Mouse (Mus musculus) MEL (cell line): ENCODE results near the gene Ankrd35. TPM values are rescaled to one million over a fixed set of nuclear protein-coding genes. Genes with fewer than 3 reads are reported as not detected.
A peak's percentile ranks its signal among the peaks of the same experiment; 100 is the strongest.

Experiments used
- DNase-seq: peaks from one replicate; pipeline ENCODE4 v3.0.0; 2011; ENCODE audit warnings: low read depth, low spot score
- H3K27ac ChIP-seq: 2 replicates; pipeline ENCODE4 v1.5.1; 2012; ENCODE audit warnings: low read depth, mild to moderate bottlenecking, control low read depth, low read length, moderate library complexity; ENCODE audit not compliant: control insufficient read depth
- H3K27me3 ChIP-seq, 2 experiments: fragments of 150-350 bp in 1 of 2; sonication (generic) in 1 of 2; 2 replicates each; pipeline ENCODE4 v1.6.1; 2012; ENCODE audit warnings: low read length in 2 of 2, mild to moderate bottlenecking in 2 of 2, improper control_type of control experiment in 1 of 2, moderate library complexity in 1 of 2; ENCODE audit not compliant: insufficient read depth in 2 of 2, control insufficient read depth in 1 of 2
- H3K36me3 ChIP-seq, 2 experiments: 2 replicates each; pipeline ENCODE4 v1.6.1; 2012 to 2014; ENCODE audit warnings: low read length in 2 of 2, improper control_type of control experiment in 1 of 2, inconsistent platforms in 1 of 2, mild to moderate bottlenecking in 1 of 2; ENCODE audit not compliant: insufficient read depth in 2 of 2, control insufficient read depth in 1 of 2
- H3K4me1 ChIP-seq, 2 experiments: fragments of 150-350 bp in 1 of 2; sonication (generic) in 1 of 2; 2 replicates each; pipeline ENCODE4 v1.6.1; 2012; ENCODE audit warnings: low read length in 2 of 2, improper control_type of control experiment in 1 of 2, mild to moderate bottlenecking in 1 of 2; ENCODE audit not compliant: insufficient read depth in 2 of 2, control insufficient read depth in 1 of 2
- H3K4me3 ChIP-seq, 2 experiments: fragments of 150-350 bp in 1 of 2; sonication (generic) in 1 of 2; 2 replicates each; pipeline ENCODE4 v1.5.1; 2012; ENCODE audit warnings: low read depth in 2 of 2, low read length in 2 of 2, mild to moderate bottlenecking in 2 of 2, moderate library complexity in 2 of 2, control low read depth in 1 of 2, improper control_type of control experiment in 1 of 2; ENCODE audit not compliant: control insufficient read depth in 1 of 2, insufficient read depth in 1 of 2
- H3K79me2 ChIP-seq: 2 replicates; pipeline ENCODE4 v1.6.1; 2012; ENCODE audit warnings: mild to moderate bottlenecking, low read length, moderate library complexity; ENCODE audit not compliant: control insufficient read depth, poor library complexity, insufficient read depth
- H3K9ac ChIP-seq: 2 replicates; pipeline ENCODE4 v1.6.1; 2012; ENCODE audit warnings: low read depth, mild to moderate bottlenecking, control low read depth, low read length, moderate library complexity; ENCODE audit not compliant: control insufficient read depth, poor library complexity, severe bottlenecking
- H3K9me3 ChIP-seq: fragments of 150-350 bp; sonication (generic); replicated peaks from 2 replicates; pipeline ENCODE4 v1.6.1; 2012; ENCODE audit warnings: mild to moderate bottlenecking, low read length, improper control_type of control experiment, moderate library complexity; ENCODE audit not compliant: insufficient read depth
- BHLHE40 ChIP-seq: IDR thresholded peaks from 2 replicates; pipeline ENCODE4 v1.6.1; 2012; ENCODE audit warnings: low read depth, mild to moderate bottlenecking, inconsistent platforms, low read length, improper control_type of control experiment, borderline replicate concordance
- CHD1 ChIP-seq: IDR thresholded peaks from 2 replicates; pipeline ENCODE4 v1.6.1; 2012; ENCODE audit warnings: low read depth, mild to moderate bottlenecking, inconsistent platforms, low read length, improper control_type of control experiment
- CHD2 ChIP-seq: IDR thresholded peaks from 2 replicates; pipeline ENCODE4 v1.6.1; 2011; ENCODE audit warnings: low read length, improper control_type of control experiment
- CTCF ChIP-seq, 3 experiments: IDR thresholded peaks in 2 of 3; conservative IDR thresholded peaks in 1 of 3; 2 replicates each; pipeline ENCODE4 v1.5.1; 2011 to 2012; ENCODE audit warnings: low read length in 3 of 3, low read depth in 2 of 3, mild to moderate bottlenecking in 2 of 3, improper control_type of control experiment in 1 of 3, inconsistent platforms in 1 of 3, mixed read lengths in 1 of 3, moderate library complexity in 1 of 3; ENCODE audit not compliant: control insufficient read depth in 1 of 3, insufficient read depth in 1 of 3, poor library complexity in 1 of 3, severe bottlenecking in 1 of 3
- E2F4 ChIP-seq: IDR thresholded peaks from 2 replicates; pipeline ENCODE4 v1.6.1; 2011; ENCODE audit warnings: low read depth, low read length, improper control_type of control experiment, borderline replicate concordance
- EP300 ChIP-seq, 2 experiments: IDR thresholded peaks; 2 replicates each; pipeline ENCODE4 v1.6.1; 2011; ENCODE audit warnings: improper control_type of control experiment in 2 of 2, low read length in 2 of 2, low read depth in 1 of 2, mild to moderate bottlenecking in 1 of 2
- ETS1 ChIP-seq: IDR thresholded peaks from 2 replicates; pipeline ENCODE4 v1.6.1; 2012; ENCODE audit warnings: low read depth, mild to moderate bottlenecking, inconsistent platforms, low read length, improper control_type of control experiment, moderate library complexity
- GABPA ChIP-seq: IDR thresholded peaks from 2 replicates; pipeline ENCODE4 v1.6.1; 2012; ENCODE audit warnings: low read depth, mild to moderate bottlenecking, inconsistent platforms, low read length, improper control_type of control experiment, moderate library complexity
- GATA1 ChIP-seq: IDR thresholded peaks from 2 replicates; pipeline ENCODE4 v1.6.1; 2011; ENCODE audit warnings: low read depth, low read length, improper control_type of control experiment
- MAX ChIP-seq: IDR thresholded peaks from 2 replicates; pipeline ENCODE4 v1.6.1; 2011; ENCODE audit warnings: low read length, improper control_type of control experiment
- MAZ ChIP-seq: IDR thresholded peaks from 2 replicates; pipeline ENCODE4 v1.6.1; 2012; ENCODE audit warnings: low read depth, mild to moderate bottlenecking, inconsistent platforms, low read length, improper control_type of control experiment
- MEF2A ChIP-seq: IDR thresholded peaks from 2 replicates; pipeline ENCODE4 v1.6.1; 2014; ENCODE audit warnings: low read depth, mild to moderate bottlenecking, inconsistent platforms, low read length, improper control_type of control experiment; ENCODE audit not compliant: poor library complexity, insufficient replicate concordance, severe bottlenecking; ENCODE audit errors: extremely low read depth
- MXI1 ChIP-seq: IDR thresholded peaks from 2 replicates; pipeline ENCODE4 v1.6.1; 2011; ENCODE audit warnings: mild to moderate bottlenecking, low read depth, low read length, improper control_type of control experiment
- MYC ChIP-seq: IDR thresholded peaks from 2 replicates; pipeline ENCODE4 v1.6.1; 2011; ENCODE audit warnings: low read depth, mild to moderate bottlenecking, low read length, improper control_type of control experiment, moderate library complexity
- POLR2AphosphoS2 ChIP-seq: IDR thresholded peaks from 2 replicates; pipeline ENCODE4 v1.6.1; 2011; ENCODE audit warnings: low read length, improper control_type of control experiment
- POLR2AphosphoS5 ChIP-seq: IDR thresholded peaks from 2 replicates; pipeline ENCODE4 v1.6.1; 2012; ENCODE audit warnings: low read depth, borderline replicate concordance, mild to moderate bottlenecking, inconsistent platforms, low read length, moderate library complexity, mixed read lengths
- RAD21 ChIP-seq: IDR thresholded peaks from 2 replicates; pipeline ENCODE4 v1.6.1; 2011; ENCODE audit warnings: mild to moderate bottlenecking, low read depth, low read length, improper control_type of control experiment
- RCOR1 ChIP-seq: IDR thresholded peaks from 2 replicates; pipeline ENCODE4 v1.6.1; 2012; ENCODE audit warnings: low read depth, mild to moderate bottlenecking, inconsistent platforms, low read length, improper control_type of control experiment
- SIN3A ChIP-seq: IDR thresholded peaks from 2 replicates; pipeline ENCODE4 v1.6.1; 2012; ENCODE audit warnings: low read length, improper control_type of control experiment, inconsistent platforms
- TAL1 ChIP-seq: IDR thresholded peaks from 2 replicates; pipeline ENCODE4 v1.6.1; 2012; ENCODE audit warnings: mild to moderate bottlenecking, inconsistent platforms, low read length, moderate library complexity, mixed read lengths
- TCF12 ChIP-seq: IDR thresholded peaks from 2 replicates; pipeline ENCODE4 v1.6.1; 2014; ENCODE audit warnings: low read depth, mild to moderate bottlenecking, inconsistent platforms, low read length, improper control_type of control experiment, moderate library complexity
- UBTF ChIP-seq: IDR thresholded peaks from 2 replicates; pipeline ENCODE4 v1.6.1; 2012; ENCODE audit warnings: low read depth, mild to moderate bottlenecking, inconsistent platforms, low read length, improper control_type of control experiment, moderate library complexity, borderline replicate concordance; ENCODE audit not compliant: insufficient read depth
- ZC3H11A ChIP-seq: IDR thresholded peaks from 2 replicates; pipeline ENCODE4 v1.6.1; 2012; ENCODE audit warnings: low read depth, mild to moderate bottlenecking, inconsistent platforms, low read length, improper control_type of control experiment
- ZKSCAN1 ChIP-seq: IDR thresholded peaks from 2 replicates; pipeline ENCODE4 v1.6.1; 2012; ENCODE audit warnings: low read depth, mild to moderate bottlenecking, inconsistent platforms, low read length, improper control_type of control experiment, moderate library complexity
- ZMIZ1 ChIP-seq: IDR thresholded peaks from 2 replicates; pipeline ENCODE4 v1.6.1; 2012; ENCODE audit warnings: low read depth, mild to moderate bottlenecking, inconsistent platforms, low read length, improper control_type of control experiment, moderate library complexity
- ZNF384 ChIP-seq: IDR thresholded peaks from 2 replicates; pipeline ENCODE4 v1.6.1; 2012; ENCODE audit warnings: low read depth, mild to moderate bottlenecking, inconsistent platforms, low read length, improper control_type of control experiment
- polyA plus RNA-seq, 2 experiments: library from polyadenylated mRNA; stranded (reverse) in 1 of 2; unstranded in 1 of 2; fragments of >175 nt in 1 of 2; fragments of >200 nt in 1 of 2; gene quantifications; 2 replicates each; pipeline versions ENCODE4 v1.2.1 to v1.2.4; 2012; ENCODE audit warnings: low replicate concordance in 2 of 2, low read depth in 1 of 2; ENCODE audit not compliant: insufficient read length in 2 of 2, insufficient read depth in 1 of 2, missing spikeins in 1 of 2
- total RNA-seq: library from RNA; depleted of rRNA; stranded (reverse); fragments of 300-350 nt; gene quantifications from 2 replicates; pipeline ENCODE4 v1.2.3, GENCODE M21; 2012

The Ankrd35 gene
- total and polyA plus RNA-seq, 3 experiments, result 0.62 to 0.77 TPM; not detected in 1

- no peak for TF ChIP-seq CHD1
- no peak; the same call in 1 of the 2 replicates for TF ChIP-seq ETS1
- no peak for TF ChIP-seq RAD21
- TF ChIP-seq, all 39 proteins: peak for 12
Measured at GRCm38 (mm10) chr3:96679159-96679674, 9.3 kb downstream of the Ankrd35 start (continued).

GRCm38 (mm10) chr3:96680269-96680956 lies 10.5 kb downstream of the Ankrd35 start:
- Histone ChIP-seq H3K9me3 (no peaks in the 10 kb centered on the region), H3K27me3 (no peaks in the 10 kb centered on the region), H3K4me3 (no peak overlapping the region), H3K36me3 (peaks cover 0 to 32% of the 10 kb centered on the region in 2 experiments; a peak in 2 of 4 replicates), H3K79me2 (no peaks in the 10 kb centered on the region), H3K4me1 (peaks cover 11 to 38% of the 10 kb centered on the region in 2 experiments), H3K9ac (no peak overlapping the region), H3K27ac (peak overlapping the region; percentile 18; the same call in 1 of the 2 replicates)
- DNase-seq, result peak; percentile 67
- TF ChIP-seq MYC (no peak), CTCF (IDR thresholded peaks at IDR 0.05 in 2 of 3, conservative IDR thresholded peaks at IDR 0.05 in 1 of 3; ENCODE audit: control insufficient read depth in 1 of 3, insufficient read depth in 1 of 3, low read depth in 2 of 3, low read length in 3 of 3, poor library complexity in 1 of 3, severe bottlenecking in 1 of 3) (no peak), TAL1 (peak; percentile 12; the same call in 1 of the 2 replicates), MAX (no peak; the same call in 1 of the 2 replicates), POLR2AphosphoS2 (no peak), EP300 (IDR thresholded peaks at IDR 0.05; ENCODE audit: low read depth in 1 of 2, low read length in 2 of 2) (peak; percentile 3 to 17; a peak in 2 of 4 replicates), BHLHE40 (no peak), MEF2A (no peak), POLR2AphosphoS5 (no peak), MAZ (no peak), TCF12 (no peak; the same call in 1 of the 2 replicates), GATA1 (0 out of 2 replicates have a peak, but pooled peaks have one; percentile 56), MXI1 (no peak)

- no peaks in the 10 kb centered on the region for H3K79me2 ChIP-seq
- no peak overlapping the region for H3K27ac ChIP-seq
- H3K36me3 ChIP-seq, result peaks cover 0 to 24% of the 10 kb centered on the region in 2 experiments; a peak in 2 of 4 replicates
- no peaks in the 10 kb centered on the region for H3K9me3 ChIP-seq
- H3K4me1 ChIP-seq, result peaks cover 12 to 27% of the 10 kb centered on the region in 2 experiments
- TF ChIP-seq ZMIZ1 (no peak), RCOR1 (no peak), ZKSCAN1 (no peak), TCF12 (no peak), ZNF384 (no peak), TAL1 (no peak), ZC3H11A (no peak), MYC (no peak), POLR2AphosphoS5 (no peak), GABPA (no peak), SIN3A (no peak), ETS1 (no peak), MXI1 (no peak), CHD2 (no peak), E2F4 (no peak), MEF2A (no peak), UBTF (no peak)
- DNase-seq, result no peak
- no peak overlapping the region for H3K4me3 ChIP-seq
- H3K9ac ChIP-seq, result no peak overlapping the region
- H3K27me3 ChIP-seq, result no peaks in the 10 kb centered on the region
Measured at GRCm38 (mm10) chr3:96683496-96683895, 13.6 kb downstream of the Ankrd35 start.
